Mouse (Mus musculus) B cell, adult 67 days (primary cell): ENCODE data around the gene Olfr1497. TPM values are rescaled to one million over a fixed set of nuclear protein-coding genes. Genes with fewer than 3 reads are reported as not detected.

Source experiments
- total RNA-seq, 2 experiments: library from RNA; stranded (reverse); gene quantifications; 4 replicates each; pipeline ENCODE4 v1.2.4; 2023

Gene Olfr1497
- not detected for total RNA-seq

DNA sequence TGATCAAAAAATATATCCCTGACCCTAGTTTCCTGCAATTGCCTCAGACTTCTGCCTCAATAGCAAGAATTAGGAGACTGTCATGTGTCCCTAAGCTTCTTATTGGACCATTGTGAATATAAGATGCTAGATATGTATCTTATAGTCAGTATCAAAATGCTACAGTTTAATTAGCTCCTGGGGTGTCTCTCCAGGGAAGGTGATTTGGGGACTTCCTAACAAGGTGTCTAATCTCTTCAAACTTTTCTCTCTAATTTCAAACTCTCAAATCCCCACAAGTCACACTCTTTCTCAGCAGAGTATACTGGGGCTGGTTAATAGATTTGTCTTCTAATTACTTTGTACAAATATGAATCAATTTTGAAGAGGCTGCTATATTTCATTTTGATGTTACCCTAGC lies at the start of gene Olfr1497:
Gene Olfr1497, minus strand, starts transcription at position 101 of the 400 bp plus-strand sequence.

DNA sequence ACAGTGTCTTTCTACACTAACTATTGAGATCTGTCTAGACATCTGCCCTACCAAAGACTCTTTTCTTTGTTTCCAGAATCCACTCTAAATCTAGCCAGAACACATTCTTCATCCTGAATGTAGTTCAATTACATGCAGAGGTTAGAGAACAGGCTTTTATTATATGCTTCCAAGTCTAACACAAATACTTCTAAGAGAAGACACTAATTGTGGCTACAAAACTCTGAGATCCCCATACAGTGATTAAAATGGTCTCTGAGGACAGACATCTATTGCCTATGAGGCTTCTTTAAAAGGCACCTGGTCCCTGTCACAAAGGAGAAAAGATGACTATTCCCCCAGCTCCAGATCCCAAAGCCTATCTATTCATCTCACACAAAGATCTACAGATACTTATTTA lies 32.4 kb upstream of the Olfr1497 start, which contains the start of gene Olfr1500:
Gene Olfr1500, minus strand, starts transcription at position 101 of the 400 bp plus-strand sequence.

DNA sequence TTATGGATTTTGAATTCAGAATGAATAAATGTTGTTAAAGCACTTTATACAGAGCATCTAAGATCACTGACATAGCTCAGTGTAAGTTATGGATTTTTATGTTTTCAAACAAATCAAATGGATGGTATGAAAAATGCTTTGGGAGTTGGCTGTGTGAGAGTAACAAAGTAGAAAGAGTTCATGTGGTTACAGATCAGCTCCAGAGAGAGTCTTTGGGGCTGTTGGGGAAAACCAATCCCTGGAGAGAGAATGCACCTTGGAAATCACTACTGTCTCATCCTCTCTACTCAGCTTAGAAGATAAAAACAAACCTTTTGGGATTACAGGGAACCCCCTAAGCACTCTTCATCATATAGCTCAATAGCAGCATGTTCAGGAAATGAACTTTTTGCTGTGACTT lies 21.3 kb upstream of the Olfr1497 start, which contains the start of gene Olfr1499:
Gene Olfr1499, minus strand, starts transcription at position 101 of the 400 bp plus-strand sequence.

DNA sequence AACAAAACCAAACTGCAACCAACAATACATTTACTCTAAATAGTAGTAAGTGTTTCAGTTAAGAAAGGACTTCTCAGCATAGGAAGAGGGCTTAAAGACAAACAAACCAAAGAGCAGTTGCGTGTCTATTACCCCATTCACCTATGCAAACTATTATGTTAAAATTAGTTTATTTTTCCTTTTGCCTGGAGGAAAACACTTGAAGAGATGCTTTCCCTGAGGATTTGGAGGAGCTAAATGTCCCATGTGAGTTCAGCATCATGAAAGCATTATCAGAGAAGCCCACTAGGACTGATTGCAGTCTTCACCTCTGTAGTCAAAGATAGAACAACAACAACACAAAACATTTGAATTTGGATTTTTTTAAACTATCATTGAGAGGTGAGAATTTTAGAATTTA lies 20.4 kb downstream of the Olfr1497 start, which contains the start of gene Olfr1496:
Gene Olfr1496, plus strand, starts transcription at position 301 of the 400 bp plus-strand sequence.

DNA sequence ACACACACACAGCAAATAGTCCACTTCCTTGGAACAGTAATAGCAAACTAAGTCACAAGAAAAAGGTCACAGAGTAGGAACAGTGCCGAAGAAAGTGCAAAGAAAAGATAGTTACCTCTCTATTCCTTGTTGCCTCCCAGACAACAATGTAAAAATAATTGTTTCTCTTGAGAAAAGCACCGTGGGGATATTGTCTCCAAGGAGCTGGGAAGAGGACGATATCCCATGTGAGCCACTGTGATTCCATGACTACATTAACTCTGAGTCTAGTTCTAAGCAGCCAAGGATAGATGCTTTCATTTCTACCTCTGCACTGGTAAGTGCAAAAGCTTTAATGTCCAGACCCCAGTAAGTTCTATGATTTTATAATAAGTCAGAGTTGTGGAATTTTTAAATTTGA lies 33.7 kb downstream of the Olfr1497 start, which contains the start of gene Olfr1495:
Gene Olfr1495, plus strand, starts transcription at position 301 of the 400 bp plus-strand sequence.

Other genes with a start within 250 kb of the Olfr1497 start
- not detected for gene Olfr1484, start 214.7 kb downstream of the Olfr1497 start, total RNA-seq
- not detected for gene Olfr1487, start 180.8 kb downstream of the Olfr1497 start, total RNA-seq
- gene Olfr1489, start 166.6 kb downstream of the Olfr1497 start, total RNA-seq: not detected
- gene Olfr1490, start 147.1 kb downstream of the Olfr1497 start, total RNA-seq: not detected
- not detected for gene Olfr1491, start 100.9 kb downstream of the Olfr1497 start, total RNA-seq
- gene Olfr1493-ps1, start 74.9 kb downstream of the Olfr1497 start, total RNA-seq: not detected
- not detected for gene Olfr1494, start 58.5 kb downstream of the Olfr1497 start, total RNA-seq
- not detected for gene Olfr1495, start 33.6 kb downstream of the Olfr1497 start, total RNA-seq
- not detected for gene Olfr1496, start 20.3 kb downstream of the Olfr1497 start, total RNA-seq
- not detected for gene Olfr1499, start 21.2 kb upstream of the Olfr1497 start, total RNA-seq
- gene Olfr1500, start 32.3 kb upstream of the Olfr1497 start, total RNA-seq: not detected
- not detected for gene Olfr1501, start 52.5 kb upstream of the Olfr1497 start, total RNA-seq
- not detected for gene Olfr1502, start 63.6 kb upstream of the Olfr1497 start, total RNA-seq
- gene Olfr1504, start 99.7 kb upstream of the Olfr1497 start, total RNA-seq: not detected
- not detected for gene Olfr1505, start 115.3 kb upstream of the Olfr1497 start, total RNA-seq